Mouse (Mus musculus) thymus, postnatal 0 days (tissue): ENCODE measurements around the gene Ina. TPM values are rescaled to one million over a fixed set of nuclear protein-coding genes. Genes with fewer than 3 reads are reported as not detected.
"Not testable (repeated sequence)": the region's sequence is repeated elsewhere in the genome, so short reads cannot be mapped to it uniquely, and the experiment has no call there.

ENCODE experiments used
- DNase-seq: peaks from one replicate; pipeline ENCODE4 v3.0.0-alpha.2; 2015; ENCODE audit warnings: low spot score
- polyA plus RNA-seq: library from polyadenylated mRNA; unstranded; fragments of >200 nt; fragmentation: Nextera tagmentation; extraction: Ambion mirVana; gene quantifications from 2 replicates; pipeline ENCODE4 v1.2.1, GENCODE M21; 2015

The Ina gene
- 0.37 and 0.39 TPM in 2 replicates for polyA plus RNA-seq

DNA sequence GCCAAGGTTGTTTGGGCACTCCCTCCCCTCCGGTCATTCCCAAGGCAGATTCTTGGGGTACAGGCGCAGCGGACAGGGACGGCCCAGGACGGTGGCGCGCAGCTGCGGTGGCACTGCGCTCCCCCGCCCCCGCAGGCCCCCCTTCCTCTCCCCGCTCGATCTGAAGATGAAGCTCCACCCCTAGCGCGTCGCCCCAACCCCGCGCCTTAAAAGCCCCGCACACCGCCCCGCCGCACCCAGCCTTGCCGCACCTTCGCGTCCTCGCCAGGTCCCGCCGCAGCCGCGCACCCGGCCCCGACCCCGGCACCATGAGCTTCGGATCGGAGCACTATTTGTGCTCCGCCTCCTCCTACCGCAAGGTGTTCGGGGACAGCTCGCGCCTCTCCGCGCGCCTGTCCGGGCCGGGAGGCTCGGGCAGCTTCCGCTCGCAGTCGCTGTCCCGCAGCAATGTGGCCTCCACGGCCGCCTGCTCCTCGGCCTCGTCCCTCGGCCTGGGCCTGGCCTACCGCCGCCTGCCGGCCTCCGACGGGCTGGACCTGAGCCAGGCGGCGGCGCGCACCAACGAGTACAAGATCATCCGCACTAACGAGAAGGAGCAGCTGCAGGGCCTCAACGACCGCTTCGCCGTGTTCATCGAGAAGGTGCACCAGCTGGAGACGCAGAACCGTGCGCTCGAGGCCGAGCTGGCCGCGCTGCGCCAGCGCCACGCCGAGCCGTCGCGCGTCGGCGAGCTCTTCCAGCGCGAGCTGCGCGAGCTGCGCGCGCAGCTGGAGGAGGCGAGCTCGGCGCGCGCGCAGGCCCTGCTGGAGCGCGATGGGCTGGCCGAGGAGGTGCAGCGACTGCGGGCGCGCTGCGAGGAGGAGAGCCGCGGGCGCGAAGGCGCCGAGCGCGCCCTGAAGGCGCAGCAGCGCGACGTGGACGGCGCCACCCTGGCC, at the start of gene Ina, which contains the start of gene Nt5c2:
Ina (plus strand) TSS at position 252 of the 935 bp plus-strand sequence.
Nt5c2 (minus strand) TSS at position 707 of the 935 bp plus-strand sequence.
- DNase-seq = peak; percentile 63

DNA sequence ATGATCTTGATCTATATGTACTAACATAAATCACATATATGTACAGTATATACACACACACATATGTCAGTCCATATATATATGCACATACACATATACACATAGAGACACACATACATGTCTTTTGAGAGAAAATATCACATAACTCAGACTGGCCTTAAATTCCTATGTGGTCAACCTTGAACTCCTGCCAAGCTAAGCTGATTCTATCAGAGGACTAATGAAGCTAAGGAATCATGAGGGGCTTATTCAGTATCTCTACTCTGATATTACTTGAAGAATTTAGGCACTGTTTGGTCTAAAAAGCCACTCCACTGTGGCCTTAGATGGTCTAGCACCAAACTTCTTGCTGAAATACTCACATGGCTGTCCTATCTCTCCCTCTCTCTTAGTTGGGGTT, 49.0 kb upstream of the Ina start:
- no peak for DNase-seq

DNA sequence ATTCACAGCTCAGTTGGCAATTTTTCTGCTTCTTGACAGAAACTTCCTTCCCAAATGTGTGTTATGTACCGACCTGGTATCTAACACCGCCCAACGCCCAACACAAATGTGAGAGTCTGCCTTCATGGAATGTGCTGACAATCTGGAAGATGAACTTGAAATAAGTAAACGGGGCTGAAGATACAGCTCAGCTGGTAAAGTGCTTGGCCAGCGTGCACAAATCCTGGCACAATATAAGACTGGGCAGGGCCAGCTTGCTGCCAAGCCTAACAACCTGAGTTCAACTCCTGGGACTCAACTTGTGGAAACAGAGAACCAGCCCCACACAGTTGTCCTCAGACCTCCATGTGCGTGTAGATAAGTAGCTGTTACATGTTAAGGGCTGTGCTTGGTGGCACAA, 48.2 kb upstream of the Ina start:
- no peak for DNase-seq

- no peak for DNase-seq
These were observed 46.6 kb upstream of the Ina start for GRCm38 (mm10) chr19:46967861-46968260.

GRCm38 (mm10) chr19:46968833-46969232, 45.7 kb upstream of the Ina start:
- no peak for DNase-seq

DNA sequence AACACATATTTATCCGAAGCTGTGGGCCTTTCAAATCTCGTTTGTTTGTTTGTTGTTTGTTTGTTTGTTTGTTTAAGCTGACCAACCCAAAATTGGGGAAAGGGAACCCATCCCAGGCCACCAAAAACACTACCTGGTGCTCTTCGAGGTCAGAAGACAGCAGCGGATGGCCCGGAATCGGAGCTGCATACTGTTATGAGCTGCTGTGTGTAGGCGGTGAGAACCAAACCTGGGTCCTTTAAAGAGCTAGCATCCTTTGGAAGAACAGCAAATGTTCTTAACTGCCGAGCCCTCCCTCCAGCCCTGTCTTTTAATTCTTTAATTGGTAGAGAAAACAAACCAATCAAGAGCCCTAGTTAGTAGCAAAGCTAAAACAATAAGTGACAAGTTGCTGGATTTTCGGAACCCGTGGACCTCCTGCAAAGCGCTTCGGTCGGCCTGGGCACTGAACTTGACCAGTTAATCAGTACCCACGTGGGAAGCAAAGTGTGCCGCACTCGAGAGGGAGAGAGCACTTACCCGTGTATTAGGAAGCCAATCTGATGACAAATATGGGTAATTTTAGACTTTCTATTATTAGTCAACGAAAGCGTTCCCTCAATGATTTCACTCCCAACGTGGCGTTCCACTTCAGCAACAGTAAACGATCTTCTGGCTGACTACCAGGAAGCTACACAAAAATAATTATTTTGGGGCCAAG, 45.1 kb upstream of the Ina start:
- DNase-seq = no peak

- peak; percentile 70 for DNase-seq
These were observed 44.3 kb upstream of the Ina start for GRCm38 (mm10) chr19:46970121-46970729.

- no peak for DNase-seq
These were observed 43.3 kb upstream of the Ina start for GRCm38 (mm10) chr19:46971051-46971689.

- no peak for DNase-seq
These were observed 42.8 kb upstream of the Ina start for GRCm38 (mm10) chr19:46971712-46972111.

GRCm38 (mm10) chr19:46972159-46972558, 42.3 kb upstream of the Ina start:
- DNase-seq = no peak

- DNase-seq = no peak
These were observed 38.9 kb upstream of the Ina start for GRCm38 (mm10) chr19:46975565-46975964.

DNA sequence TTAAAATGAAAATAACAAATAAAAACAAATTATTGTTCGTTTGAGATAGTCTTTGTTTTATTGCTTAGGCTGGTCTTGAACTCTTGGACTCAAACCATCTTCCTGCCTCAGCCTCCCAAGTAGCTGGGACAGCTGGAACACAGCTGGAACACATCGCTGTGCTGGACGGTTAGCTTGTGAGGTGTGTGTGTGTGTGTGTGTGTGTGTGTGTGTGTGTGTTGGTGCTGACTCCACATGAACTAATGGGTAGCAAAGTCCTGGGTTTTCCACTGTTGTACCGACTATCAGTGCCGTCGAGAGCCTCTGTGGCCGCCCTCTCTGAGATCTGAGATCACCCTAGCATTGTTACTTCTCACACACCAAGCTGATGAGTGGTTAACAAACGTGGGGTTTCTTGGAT, 38.5 kb upstream of the Ina start:
- no peak for DNase-seq

- no peak for DNase-seq
These were observed 37.8 kb upstream of the Ina start for GRCm38 (mm10) chr19:46976743-46977142.

- DNase-seq = no peak
These were observed 37.0 kb upstream of the Ina start for GRCm38 (mm10) chr19:46977460-46977859.

DNA sequence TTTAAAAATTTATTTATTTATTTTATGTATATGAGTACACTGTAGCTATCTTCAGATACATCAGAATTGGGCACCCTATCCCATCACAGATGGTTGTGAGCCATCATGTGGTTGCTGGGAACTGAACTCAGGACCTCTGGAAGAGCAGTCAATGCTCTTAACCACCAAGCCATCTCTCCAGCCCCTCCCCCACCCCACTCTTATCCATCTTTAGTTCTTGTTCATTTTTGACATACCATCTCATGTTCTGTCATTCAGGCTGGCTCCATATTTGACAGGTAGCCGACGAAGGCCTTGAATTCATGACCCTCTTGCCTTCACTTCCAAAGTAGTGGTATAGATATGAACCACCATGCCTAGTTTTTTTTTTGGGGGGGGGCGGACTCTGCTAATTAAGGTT, 36.4 kb upstream of the Ina start:
- DNase-seq = not testable (repeated sequence)

DNA sequence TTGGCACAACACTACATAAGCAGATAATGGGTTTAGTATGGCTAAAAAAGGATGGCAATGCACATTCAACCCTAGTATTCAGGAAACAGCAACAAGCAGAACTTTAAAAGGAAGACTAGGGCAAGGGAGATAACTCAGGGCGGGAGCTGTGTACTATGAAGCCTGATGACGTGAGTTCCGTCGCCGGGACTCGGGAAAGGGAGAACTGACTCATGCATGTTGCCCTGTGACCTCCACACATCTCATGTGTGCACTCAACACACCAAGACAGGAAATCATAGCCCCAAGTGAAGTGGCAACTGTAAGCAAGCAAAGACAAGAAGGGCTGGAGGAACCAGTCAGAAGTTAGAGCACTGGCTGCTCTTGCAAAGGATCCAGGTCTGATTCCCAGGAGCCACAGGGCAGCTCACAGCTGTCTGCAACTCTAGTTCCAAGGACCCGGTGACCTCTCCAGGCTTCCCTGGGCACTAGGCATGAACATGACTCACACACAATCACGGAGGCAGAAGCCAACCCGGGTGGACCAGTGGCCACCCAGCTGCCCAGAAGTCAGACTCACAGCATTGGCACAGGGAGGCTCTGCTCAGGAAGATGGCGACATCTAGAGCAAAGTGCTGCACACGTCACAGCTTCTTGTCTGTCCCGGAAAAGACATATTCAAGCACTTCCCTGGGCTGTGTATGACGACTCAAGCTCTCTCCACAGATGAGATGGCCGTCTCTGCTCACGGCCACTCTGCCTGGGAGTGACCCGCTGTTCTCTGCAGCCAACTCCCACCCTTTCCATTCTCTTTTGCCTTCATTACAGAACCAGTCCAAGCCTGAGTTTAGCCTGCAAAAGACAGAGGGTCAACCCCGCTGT, 35.3 kb upstream of the Ina start:
- DNase-seq = no peak

- no peak for DNase-seq
These were observed 34.8 kb upstream of the Ina start for GRCm38 (mm10) chr19:46979781-46980105.

- DNase-seq = no peak
These were observed 33.0 kb upstream of the Ina start for GRCm38 (mm10) chr19:46981462-46981861.

- no peak for DNase-seq
These were observed 31.0 kb upstream of the Ina start for GRCm38 (mm10) chr19:46983352-46983965.

DNA sequence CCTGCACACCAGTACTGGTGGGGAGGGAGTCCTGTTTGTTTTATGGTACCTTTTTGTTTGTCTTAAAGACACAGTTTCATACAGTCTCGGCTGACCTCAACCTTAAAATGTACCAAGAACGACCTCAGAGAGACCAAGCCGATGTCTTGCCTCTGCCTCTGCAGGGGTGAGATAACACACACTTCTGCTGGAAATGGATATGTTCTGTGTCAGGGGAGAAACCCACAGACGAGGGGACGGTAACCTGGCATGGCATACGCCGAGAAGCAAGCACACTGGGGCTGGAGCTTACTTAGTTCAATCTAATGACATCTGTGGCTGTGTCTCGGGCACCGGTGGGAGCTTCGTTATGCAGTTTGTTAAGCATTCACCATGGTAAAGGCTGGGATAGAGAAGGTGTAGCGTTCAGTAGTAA, 30.5 kb upstream of the Ina start:
- DNase-seq = no peak
